Mouse (Mus musculus) lung, postnatal 25 days (tissue): ENCODE results near the gene Stt3b.
"Not testable (repeated sequence)": the region's sequence is repeated elsewhere in the genome, so short reads cannot be mapped to it uniquely, and the experiment has no call there.

Experiments
- DNase-seq: peaks from one replicate; pipeline ENCODE4 v3.0.0; 2022; ENCODE audit warnings: low spot score

The Stt3b gene

GRCm38 (mm10) chr9:115317049-115317448 lies 6.8 kb upstream of the Stt3b start:
- DNase-seq: no peak

- DNase-seq: peak; percentile 32
Measured at GRCm38 (mm10) chr9:115314556-115314955, 4.3 kb upstream of the Stt3b start.

GRCm38 (mm10) chr9:115313830-115314229 lies 3.6 kb upstream of the Stt3b start:
- no peak for DNase-seq

- peak; percentile 34 for DNase-seq
Measured at GRCm38 (mm10) chr9:115311223-115311520, 951 bp upstream of the Stt3b start.

GRCm38 (mm10) chr9:115309977-115310345 lies 260 bp downstream of the Stt3b start:
- DNase-seq: peak; percentile 86

- peak; percentile 24 for DNase-seq
Measured at GRCm38 (mm10) chr9:115309381-115309971, 745 bp downstream of the Stt3b start.

- peak; percentile 61 for DNase-seq
Measured at GRCm38 (mm10) chr9:115308941-115309380, 1.3 kb downstream of the Stt3b start.

- DNase-seq: no peak
Measured at GRCm38 (mm10) chr9:115308401-115308800, 1.8 kb downstream of the Stt3b start.

GRCm38 (mm10) chr9:115306202-115306601 lies 4.0 kb downstream of the Stt3b start:
- peak; percentile 26 for DNase-seq

- DNase-seq: no peak
Measured at GRCm38 (mm10) chr9:115304149-115304548, 6.1 kb downstream of the Stt3b start.

- DNase-seq: no peak
Measured at GRCm38 (mm10) chr9:115301593-115301992, 8.6 kb downstream of the Stt3b start.

GRCm38 (mm10) chr9:115301002-115301579 lies 9.1 kb downstream of the Stt3b start:
- DNase-seq: no peak

- no peak for DNase-seq
Measured at GRCm38 (mm10) chr9:115296738-115297137, 13.5 kb downstream of the Stt3b start.

GRCm38 (mm10) chr9:115293920-115294594 lies 16.2 kb downstream of the Stt3b start:
- peak; percentile 28 for DNase-seq

- DNase-seq: no peak
Measured at GRCm38 (mm10) chr9:115287774-115288434, 22.3 kb downstream of the Stt3b start.

- DNase-seq: no peak
Measured at GRCm38 (mm10) chr9:115284385-115284784, 25.8 kb downstream of the Stt3b start.

GRCm38 (mm10) chr9:115283403-115283802 lies 26.8 kb downstream of the Stt3b start:
- peak; percentile 76 for DNase-seq

GRCm38 (mm10) chr9:115278641-115279040 lies 31.6 kb downstream of the Stt3b start:
- no peak for DNase-seq

- no peak for DNase-seq
Measured at GRCm38 (mm10) chr9:115274806-115275205, 35.4 kb downstream of the Stt3b start.

GRCm38 (mm10) chr9:115273095-115273649 lies 37.0 kb downstream of the Stt3b start:
- no peak for DNase-seq

GRCm38 (mm10) chr9:115272451-115272850 lies 37.8 kb downstream of the Stt3b start:
- not testable (repeated sequence) for DNase-seq

- DNase-seq: no peak
Measured at GRCm38 (mm10) chr9:115271556-115271955, 38.7 kb downstream of the Stt3b start.

GRCm38 (mm10) chr9:115261896-115262295 lies 48.3 kb downstream of the Stt3b start:
- DNase-seq: no peak
